Mouse (Mus musculus) kidney, postnatal 4 days (tissue): ENCODE results near the gene Kif19a.

Experiments
- DNase-seq, 2 experiments: peaks; one replicate each; pipeline ENCODE4 v3.0.0; 2021; ENCODE audit warnings: mixed read lengths in 2 of 2

The Kif19a gene

DNA sequence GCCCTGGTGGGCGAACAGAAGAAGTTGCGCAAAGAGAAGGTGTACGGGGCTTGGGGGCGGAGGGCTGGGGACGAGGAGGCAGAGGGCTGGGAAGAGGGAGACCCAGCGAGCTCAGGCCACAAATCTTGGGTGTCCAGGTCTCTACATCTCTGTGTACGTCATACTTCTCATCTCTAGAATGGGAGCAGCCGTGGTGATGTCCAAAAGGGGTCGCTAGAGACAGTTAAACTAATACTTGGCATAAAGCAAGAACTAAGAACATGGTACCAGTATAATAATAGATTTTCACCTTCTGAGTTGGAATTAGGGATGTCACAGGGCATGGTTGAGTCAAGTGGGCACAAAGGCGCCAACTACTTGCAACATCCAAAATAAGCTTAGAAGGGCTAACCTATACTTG lies 20.7 kb downstream of the Kif19a start:
- DNase-seq: no peak

- peak; percentile 43 to 53 for DNase-seq
These were observed 21.1 kb downstream of the Kif19a start for GRCm38 (mm10) chr11:114786326-114786725.

DNA sequence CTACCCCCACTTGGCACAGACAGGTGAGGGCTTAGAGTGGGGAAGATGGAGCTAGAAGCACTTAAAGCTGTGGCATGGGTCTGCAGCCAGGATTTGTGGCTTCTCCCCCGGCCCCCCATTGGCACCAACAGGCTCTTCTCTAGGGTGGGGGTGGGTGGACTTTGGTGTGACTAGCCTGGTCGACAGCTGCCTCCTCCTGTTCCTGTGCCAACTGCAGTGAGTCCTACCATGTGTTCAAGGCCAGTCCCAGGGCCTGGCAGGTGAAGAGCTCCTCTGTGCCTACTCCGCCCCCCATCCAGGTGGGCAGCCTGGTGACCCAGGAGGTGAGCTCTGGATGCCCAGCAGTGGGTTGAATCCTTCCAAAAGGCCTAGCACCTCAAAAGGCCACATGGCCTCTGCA lies 22.4 kb downstream of the Kif19a start:
- no peak for DNase-seq

DNA sequence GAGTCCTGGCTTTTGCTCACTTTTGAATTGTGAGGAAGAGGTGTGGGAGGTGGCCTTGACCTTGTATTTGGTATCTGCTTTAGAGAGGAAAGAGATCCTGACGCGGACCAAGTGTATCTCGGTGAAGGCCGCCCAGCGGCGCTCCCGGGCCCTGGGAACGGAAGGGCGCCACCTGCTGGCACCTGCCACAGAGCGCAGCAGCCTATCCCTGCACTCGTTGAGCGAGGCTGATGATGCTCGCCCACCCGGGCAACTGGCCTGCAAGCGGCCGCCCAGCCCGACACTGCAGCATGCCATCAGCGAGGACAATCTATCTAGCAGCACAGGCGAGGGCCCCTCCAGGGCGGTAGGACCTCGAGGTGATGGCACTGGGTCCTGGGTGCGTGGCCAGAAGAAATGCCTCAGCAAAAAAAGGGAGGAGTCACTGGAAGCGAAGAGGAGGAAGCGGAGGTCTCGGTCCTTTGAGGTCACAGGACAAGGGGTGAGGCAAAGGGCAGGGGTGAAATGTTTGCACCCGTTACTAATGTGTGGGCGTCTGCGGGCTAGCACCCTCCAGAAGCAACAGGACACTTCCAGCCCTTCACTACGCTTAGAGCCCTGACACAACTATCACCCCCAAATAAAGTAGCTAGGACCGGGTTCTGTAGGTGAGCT lies 24.0 kb downstream of the Kif19a start:
- peak; percentile 92 for DNase-seq

DNA sequence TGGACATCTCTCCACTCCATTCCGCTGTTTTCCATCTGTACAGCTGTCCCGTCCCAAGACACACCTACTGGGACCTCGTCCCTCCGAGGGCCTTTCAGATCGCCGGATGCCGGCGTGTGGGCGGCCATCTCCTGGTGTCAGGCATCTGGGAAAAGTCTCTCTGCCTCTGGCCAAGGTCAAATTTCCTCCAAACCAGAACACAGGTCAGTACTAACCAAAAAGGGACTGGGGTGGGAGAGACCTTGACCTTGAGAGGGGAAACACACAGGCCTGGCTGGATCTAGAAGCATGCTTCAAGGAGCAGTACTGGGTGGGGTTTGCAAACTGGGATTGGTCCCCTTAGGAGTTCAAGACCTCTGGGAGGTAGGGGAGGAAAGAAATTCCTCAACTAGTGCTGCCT lies 24.5 kb downstream of the Kif19a start:
- DNase-seq: no peak

DNA sequence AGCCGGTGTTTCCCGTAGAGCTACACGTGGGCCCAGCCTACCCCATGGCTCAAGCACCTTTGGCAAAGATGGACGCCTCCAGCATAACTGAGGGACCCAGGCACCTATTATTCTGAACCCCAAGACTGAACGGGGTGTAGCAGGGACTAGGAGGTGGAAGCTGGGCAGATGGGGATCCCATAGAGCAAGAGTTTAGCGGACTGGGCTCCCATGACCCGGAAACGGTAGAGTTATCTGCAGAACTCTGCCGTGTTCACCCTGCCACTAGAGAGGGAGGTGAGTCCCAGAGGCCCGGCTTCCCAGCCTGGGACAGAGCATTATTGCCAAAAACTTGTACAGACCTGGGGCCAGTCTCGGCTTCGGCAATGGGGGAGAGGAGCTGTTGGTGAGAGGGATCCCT lies 25.0 kb downstream of the Kif19a start:
- DNase-seq: no peak

DNA sequence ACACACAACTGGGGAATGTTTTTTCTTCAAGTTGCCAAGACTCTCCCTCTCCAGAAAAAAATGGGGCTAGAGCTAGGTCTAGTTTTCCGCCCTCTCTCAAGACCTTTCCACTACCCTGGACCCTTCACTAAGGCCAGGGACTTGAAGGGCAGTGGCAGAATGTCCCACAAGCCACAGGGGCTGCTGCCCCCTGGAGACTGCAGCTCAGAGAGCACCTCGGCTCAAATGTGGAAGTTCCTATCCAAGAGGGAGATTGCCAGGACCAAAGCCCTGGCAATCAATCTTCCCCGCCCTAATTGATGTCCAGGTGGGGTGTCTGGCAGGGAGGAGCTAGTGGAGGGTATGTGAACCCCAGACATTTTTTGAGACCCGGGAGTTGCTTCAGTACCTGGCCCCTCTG lies 25.7 kb downstream of the Kif19a start:
- DNase-seq: no peak

GRCm38 (mm10) chr11:114791351-114791889 lies 26.2 kb downstream of the Kif19a start:
- DNase-seq: peak in 1 of 2 experiments; percentile 42

- peak; percentile 46 to 63 for DNase-seq
These were observed 26.8 kb downstream of the Kif19a start for GRCm38 (mm10) chr11:114791891-114792411.

DNA sequence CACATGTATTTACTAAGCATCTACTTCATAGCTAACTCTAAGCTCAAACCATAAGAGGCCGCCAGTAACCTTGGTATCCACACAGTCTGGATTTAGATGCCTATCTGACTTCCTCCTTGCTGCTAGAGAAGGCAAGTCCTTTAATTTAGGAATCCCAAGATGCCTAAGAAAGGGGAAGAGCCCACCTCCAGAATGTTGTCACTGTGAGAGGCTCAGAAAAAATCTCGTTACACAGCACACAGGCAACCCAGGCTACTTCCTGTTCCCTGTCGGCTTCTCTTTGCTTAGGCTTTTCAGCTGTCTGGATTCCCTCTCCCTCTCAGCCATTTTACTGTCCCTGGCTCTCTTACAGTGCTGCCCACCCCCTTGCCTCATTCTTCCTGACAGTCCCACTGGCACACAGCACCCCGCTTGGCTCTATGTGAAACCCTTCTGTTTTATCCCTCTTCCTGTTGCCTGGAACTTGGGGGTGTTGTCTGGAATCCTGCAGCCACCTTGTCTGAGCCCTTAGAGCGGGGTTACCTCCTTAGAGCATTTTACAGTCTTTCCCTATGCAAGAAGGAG lies 27.8 kb downstream of the Kif19a start:
- no peak for DNase-seq

DNA sequence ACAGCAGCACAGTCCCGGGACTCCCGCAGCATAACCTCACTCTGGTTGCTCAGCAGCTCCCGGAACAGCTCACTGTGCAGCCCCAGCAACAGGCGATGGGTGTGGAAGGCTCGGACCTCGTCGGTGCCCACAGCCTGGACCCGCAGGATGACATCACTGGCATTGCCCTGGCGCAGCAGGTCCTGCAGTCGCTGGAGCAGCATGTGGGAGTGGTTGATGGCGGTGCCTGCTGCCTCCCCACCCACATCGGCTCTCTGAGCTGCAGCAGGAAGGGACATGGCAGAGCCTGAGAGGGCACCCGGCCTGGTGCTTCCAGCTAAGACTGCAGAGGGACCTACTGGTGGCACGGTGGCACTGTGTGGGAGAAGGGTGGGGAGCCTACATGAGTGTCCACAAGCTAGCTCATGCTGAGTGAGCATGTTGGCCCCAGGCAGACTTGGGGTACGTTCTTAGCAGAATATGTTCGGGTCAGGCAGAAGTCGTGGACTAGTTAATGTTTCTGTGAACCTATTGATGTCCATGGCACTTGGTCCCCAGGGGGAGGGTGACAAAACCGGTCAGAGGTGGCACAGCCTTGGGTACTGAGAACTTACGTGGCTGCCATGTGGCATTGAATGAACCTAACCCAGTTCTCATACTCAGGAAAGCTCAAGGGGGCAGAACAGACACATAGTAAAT lies 28.8 kb downstream of the Kif19a start:
- peak; percentile 49 to 64 for DNase-seq

DNA sequence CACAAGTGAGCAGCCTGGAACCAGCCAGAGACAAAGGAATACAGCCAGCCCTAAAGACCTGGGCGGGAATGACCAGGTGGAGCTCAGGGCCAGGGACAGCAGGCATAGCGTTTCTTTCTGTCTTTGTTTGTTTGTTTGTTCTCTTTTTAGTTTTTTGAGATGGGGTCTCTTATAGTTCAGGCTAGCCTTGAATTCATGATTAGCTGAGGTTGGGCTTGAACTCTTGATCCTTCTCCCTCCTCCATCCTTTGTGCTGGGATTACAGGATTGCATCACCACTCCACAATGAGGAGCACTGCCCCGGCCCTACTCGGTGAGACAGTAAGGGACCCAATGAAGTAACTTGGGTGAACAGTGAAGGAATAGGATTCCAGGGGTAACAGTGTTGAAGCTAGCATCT lies 29.5 kb downstream of the Kif19a start:
- no peak for DNase-seq

- DNase-seq: peak; percentile 85 to 89
These were observed 30.1 kb downstream of the Kif19a start for GRCm38 (mm10) chr11:114795231-114795746.

DNA sequence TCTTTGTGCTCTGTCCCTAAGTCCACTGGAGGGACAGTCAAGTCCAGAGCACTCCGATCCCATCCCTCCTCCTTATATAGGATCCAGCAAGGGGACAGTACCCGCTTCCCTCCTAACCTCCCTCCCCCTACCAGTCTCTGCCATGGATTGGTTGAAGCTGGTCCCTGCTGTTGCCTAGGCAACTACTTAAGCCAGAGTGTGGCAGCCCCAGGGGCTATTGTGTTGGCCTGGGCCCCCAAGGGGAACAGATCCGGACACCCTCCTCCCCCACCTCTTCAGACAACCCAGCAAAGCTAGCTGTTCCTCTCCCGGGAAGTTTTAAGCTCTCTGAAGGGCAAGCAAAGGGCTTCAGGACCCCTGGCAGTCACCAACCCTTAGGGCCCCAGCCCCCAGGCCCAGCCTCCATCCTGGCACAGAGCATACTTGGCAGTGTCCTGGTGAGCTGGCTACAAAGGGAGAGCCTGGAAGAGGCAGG lies 30.7 kb downstream of the Kif19a start, which contains the start of gene Btbd17:
Gene Btbd17 (minus strand): TSS at position 98 of the 475 bp plus-strand sequence.
- no peak for DNase-seq

- DNase-seq: no peak
These were observed 32.0 kb downstream of the Kif19a start for GRCm38 (mm10) chr11:114797176-114797575.

DNA sequence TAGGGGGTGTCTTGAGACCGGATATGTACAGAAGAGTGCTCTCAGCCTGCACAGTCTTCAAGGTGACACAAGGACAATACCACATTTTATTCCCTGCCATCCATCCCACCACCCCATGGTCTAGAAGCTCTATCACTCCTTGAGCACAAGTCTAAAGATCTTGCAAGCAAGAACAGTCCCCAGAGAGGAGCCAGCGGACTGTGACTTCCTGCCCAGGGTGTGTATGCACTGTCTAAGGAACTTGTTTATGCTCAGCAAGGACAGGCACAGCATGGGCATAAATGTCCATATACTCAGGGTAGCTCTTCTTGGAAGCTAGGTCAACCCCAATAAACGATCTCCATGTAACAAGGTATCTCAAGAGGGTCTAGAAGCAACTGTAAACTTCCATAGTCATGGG lies 32.8 kb downstream of the Kif19a start:
- DNase-seq: no peak

- DNase-seq: no peak
These were observed 33.4 kb downstream of the Kif19a start, which contains the start of gene Gpr142 for GRCm38 (mm10) chr11:114798624-114799023. TSS of gene Gpr142 (plus strand) at chr11:114798924.

DNA sequence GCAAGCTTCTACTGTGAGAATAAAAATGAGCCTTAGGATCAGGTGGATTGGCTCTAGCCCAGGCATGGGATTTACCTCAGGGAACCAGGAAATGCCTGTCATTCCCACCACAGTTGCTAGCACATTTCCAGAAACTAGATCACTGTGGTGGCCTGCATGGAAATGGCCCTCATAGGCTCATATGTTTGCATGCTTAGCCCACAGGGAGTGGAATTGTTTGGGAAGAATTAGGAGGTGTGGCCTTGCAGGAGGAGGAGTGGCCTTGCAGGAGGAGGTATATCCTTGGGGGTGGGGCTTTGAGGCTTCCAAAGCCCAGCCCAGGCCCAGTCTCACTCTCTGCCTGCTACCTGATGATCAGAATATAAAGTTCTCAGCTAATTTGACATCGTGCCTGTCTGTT lies 36.7 kb downstream of the Kif19a start:
- no peak for DNase-seq

GRCm38 (mm10) chr11:114802540-114803267 lies 37.5 kb downstream of the Kif19a start:
- no peak for DNase-seq

- DNase-seq: no peak
These were observed 38.8 kb downstream of the Kif19a start for GRCm38 (mm10) chr11:114803990-114804389.

DNA sequence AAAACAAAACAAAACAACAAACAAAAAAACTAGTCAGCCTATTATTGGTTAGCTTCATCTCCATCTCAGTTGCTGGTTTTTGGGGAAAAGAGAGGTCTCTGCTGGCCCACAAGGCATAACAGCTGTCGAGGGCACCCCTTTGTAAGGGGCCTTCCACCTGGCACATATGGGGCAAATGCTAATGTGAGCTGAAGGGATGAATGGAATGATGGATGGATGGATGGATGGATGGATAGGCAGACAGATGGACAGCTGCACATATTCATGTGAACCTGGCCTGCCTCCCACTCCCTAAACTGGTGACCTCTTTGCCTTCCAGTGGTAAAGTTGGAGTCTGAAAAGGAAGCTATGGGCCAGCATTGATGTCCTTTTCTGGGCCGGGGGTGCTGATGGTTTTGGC lies 41.8 kb downstream of the Kif19a start:
- no peak for DNase-seq

DNA sequence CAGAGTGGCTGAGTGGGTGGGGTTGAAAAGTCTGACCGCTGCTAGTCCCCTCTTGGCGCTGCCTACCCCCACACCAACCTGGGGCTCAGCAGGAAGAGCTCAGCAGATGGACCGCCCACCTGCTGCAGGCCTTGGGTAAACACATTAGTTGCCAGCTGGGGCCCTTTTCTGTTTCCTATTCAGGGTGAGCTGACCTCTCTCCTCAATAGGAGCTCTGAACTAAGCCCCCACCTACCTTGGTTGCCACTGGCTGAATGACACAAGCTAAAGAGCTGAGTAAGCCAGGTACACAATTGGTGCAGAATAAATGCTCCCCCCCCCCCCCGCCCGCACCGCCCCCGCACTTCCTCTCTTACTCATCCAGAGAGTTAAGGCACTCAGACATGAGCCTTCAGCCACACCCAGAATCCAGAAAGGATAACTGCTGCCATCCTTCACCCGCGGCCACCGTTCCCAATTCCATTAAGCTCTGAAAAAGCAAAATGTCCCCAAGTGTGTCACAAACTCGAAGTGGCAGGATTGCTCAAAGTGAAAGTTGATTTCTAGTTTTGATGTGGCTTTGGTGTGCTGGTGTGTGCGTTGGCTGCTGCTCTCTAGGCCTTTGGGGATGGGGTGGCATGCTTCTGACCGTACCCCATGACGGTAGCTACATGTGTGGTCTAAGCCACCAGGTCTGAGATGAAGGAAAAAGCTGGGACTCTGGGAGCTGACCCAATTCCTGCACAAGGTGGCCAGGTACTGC lies 42.7 kb downstream of the Kif19a start:
- no peak for DNase-seq
